Mouse (Mus musculus) heart, postnatal 0 days (tissue): ENCODE results near the gene Mrpl48.

ENCODE experiments used
- CTCF ChIP-seq: IDR thresholded peaks from 2 replicates; pipeline ENCODE4 v1.5.1; 2016; ENCODE audit warnings: antibody characterized with exemption, control low read depth, low read depth
- EP300 ChIP-seq: IDR thresholded peaks from 2 replicates; pipeline ENCODE4 v1.6.1; 2016; ENCODE audit warnings: antibody characterized with exemption, low read depth

GRCm38 (mm10) chr7:100503076-100503475, 105.0 kb downstream of the Mrpl48 start:
- TF ChIP-seq CTCF, result no peak
- no peak for TF ChIP-seq EP300
